Mouse (Mus musculus): ENCODE results near the gene Xkrx. TPM values are rescaled to one million over a fixed set of nuclear protein-coding genes. Genes with fewer than 3 reads are reported as not detected.

The Xkrx gene
- polyA plus RNA-seq, 1 experiment: 0.67 TPM

DNA sequence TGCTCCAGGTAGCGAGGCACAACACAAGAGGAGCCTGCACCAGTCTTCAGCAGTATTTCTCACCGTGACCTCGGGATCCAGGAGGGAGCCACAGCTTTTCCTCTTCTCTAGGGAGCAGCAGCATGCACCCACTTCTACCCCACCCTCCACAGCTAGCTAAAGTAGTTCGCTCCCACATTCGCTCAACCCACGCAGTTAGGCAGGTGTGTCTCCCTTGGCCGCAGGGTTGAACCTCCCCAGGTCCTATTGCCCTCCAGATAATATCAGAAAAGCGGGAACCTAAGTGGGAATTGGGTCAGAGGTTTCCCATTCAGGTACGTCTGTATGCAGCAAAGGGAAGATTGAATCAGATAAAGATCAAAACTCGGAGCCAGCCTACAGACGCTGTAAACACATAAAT, 950 bp upstream of the Xkrx start:
- no peak for DNase-seq
- TF ChIP-seq CTCF (conservative IDR thresholded peaks at IDR 0.05; ENCODE audit: insufficient read depth, insufficient read length, low read depth, low read length) (no peak), POLR2A (IDR thresholded peaks at IDR 0.05; ENCODE audit: low read depth, low read length) (no peak)
- no peaks in the 10 kb centered on the region for H3K27me3 ChIP-seq (replicated peaks; ENCODE audit: control insufficient read depth, insufficient read depth, low read length)
- no peak overlapping the region for H3K27ac ChIP-seq (ENCODE audit: insufficient read depth, low read depth, low read length)
- no peaks in the 10 kb centered on the region for H3K4me1 ChIP-seq (ENCODE audit: control insufficient read depth, insufficient read depth, low read length)
- 6% methylated on average over 11 of the region's 11 CpGs for WGBS
- H3K36me3 ChIP-seq (ENCODE audit: control insufficient read depth, insufficient read depth, low read length): no peaks in the 10 kb centered on the region
- no peak overlapping the region for H3K4me3 ChIP-seq (ENCODE audit: insufficient read depth, low read depth, low read length)

DNA sequence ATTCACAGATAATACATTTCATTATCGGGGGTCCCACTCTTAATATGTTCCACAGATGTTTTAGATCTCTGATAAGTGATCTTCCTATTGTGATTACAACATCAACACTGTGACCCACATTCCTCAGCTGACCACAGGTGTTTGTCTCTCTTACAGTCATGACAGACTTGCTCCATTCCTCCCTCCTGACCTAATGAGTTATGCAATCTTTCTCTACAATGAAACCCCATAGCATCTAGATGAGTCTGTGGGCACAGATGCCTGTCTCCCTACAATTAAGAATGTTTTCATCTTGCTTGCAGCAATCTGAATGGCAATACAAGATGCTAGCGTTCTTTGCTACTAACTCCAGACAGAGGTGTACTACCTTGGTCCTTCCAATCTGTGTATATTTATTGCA, 1.4 kb downstream of the Xkrx start:
- no peaks in the 10 kb centered on the region for H3K27me3 ChIP-seq (replicated peaks; ENCODE audit: control insufficient read depth, insufficient read depth, low read length)
- H3K27ac ChIP-seq (ENCODE audit: insufficient read depth, low read depth, low read length): no peak overlapping the region
- WGBS: 80% methylated on average over 2 of the region's 2 CpGs
- DNase-seq: no peak
- no peak for TF ChIP-seq CTCF (conservative IDR thresholded peaks at IDR 0.05; ENCODE audit: insufficient read depth, insufficient read length, low read depth, low read length)
- no peak for TF ChIP-seq POLR2A (IDR thresholded peaks at IDR 0.05; ENCODE audit: low read depth, low read length)
- H3K36me3 ChIP-seq (ENCODE audit: control insufficient read depth, insufficient read depth, low read length): no peaks in the 10 kb centered on the region
- no peaks in the 10 kb centered on the region for H3K4me1 ChIP-seq (ENCODE audit: control insufficient read depth, insufficient read depth, low read length)
- no peak overlapping the region for H3K4me3 ChIP-seq (ENCODE audit: insufficient read depth, low read depth, low read length)

DNA sequence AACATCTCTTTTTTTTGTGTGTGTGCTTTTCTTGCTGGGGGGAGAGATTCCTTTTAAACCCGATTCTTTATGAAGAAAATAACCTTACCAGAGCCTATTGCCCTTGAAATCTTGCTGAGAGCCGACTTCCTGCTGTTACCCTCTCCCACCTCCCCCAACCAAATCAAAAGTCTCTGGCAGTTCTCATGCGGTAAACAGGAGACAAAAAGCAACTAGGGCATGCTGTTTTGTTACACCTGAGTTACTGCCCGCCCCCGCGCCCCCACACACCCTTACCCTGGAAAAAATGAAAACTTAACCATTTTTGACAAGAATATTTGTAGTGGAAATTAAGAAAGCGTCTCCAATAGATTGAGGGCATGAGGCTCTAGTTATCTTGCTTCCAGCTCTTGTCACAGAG, 3.7 kb downstream of the Xkrx start:
- Histone ChIP-seq H3K27me3 (replicated peaks; ENCODE audit: control insufficient read depth, insufficient read depth, low read length) (no peaks in the 10 kb centered on the region), H3K4me3 (ENCODE audit: insufficient read depth, low read depth, low read length) (no peak overlapping the region), H3K27ac (ENCODE audit: insufficient read depth, low read depth, low read length) (no peak overlapping the region), H3K36me3 (ENCODE audit: control insufficient read depth, insufficient read depth, low read length) (no peaks in the 10 kb centered on the region), H3K4me1 (ENCODE audit: control insufficient read depth, insufficient read depth, low read length) (no peaks in the 10 kb centered on the region)
- TF ChIP-seq POLR2A (IDR thresholded peaks at IDR 0.05; ENCODE audit: low read depth, low read length): no peak
- TF ChIP-seq CTCF (conservative IDR thresholded peaks at IDR 0.05; ENCODE audit: insufficient read depth, insufficient read length, low read depth, low read length): no peak
- no peak for DNase-seq
- WGBS: 42% methylated on average over 7 of the region's 7 CpGs

DNA sequence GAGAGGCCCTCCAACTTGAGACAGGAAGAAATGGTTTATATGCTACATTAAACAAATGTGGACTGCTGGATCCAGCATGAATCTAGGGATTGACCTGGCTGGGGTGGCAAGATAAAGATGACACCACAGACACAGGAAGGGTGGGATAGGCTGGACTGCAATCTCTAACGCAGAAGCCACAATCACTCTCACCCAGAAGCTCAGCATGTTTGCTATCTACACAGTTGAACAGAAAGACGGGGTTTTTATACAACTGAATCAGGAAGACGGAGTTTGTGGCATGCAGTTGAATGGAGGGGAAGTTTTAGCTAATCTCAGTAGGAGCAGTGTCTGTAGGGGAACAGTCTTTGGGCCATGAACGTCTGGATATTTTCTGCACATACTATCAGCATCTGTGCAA, 19.9 kb downstream of the Xkrx start:
- Histone ChIP-seq H3K4me1 (ENCODE audit: control insufficient read depth, insufficient read depth, low read length) (no peaks in the 10 kb centered on the region), H3K4me3 (ENCODE audit: insufficient read depth, low read depth, low read length) (no peak overlapping the region), H3K27ac (ENCODE audit: insufficient read depth, low read depth, low read length) (no peak overlapping the region), H3K36me3 (ENCODE audit: control insufficient read depth, insufficient read depth, low read length) (no peaks in the 10 kb centered on the region), H3K27me3 (replicated peaks; ENCODE audit: control insufficient read depth, insufficient read depth, low read length) (no peaks in the 10 kb centered on the region)
- 87% methylated on average over 4 of the region's 4 CpGs for WGBS
- TF ChIP-seq CTCF (conservative IDR thresholded peaks at IDR 0.05; ENCODE audit: insufficient read depth, insufficient read length, low read depth, low read length) (no peak), POLR2A (IDR thresholded peaks at IDR 0.05; ENCODE audit: low read depth, low read length) (no peak)
- DNase-seq: no peak

DNA sequence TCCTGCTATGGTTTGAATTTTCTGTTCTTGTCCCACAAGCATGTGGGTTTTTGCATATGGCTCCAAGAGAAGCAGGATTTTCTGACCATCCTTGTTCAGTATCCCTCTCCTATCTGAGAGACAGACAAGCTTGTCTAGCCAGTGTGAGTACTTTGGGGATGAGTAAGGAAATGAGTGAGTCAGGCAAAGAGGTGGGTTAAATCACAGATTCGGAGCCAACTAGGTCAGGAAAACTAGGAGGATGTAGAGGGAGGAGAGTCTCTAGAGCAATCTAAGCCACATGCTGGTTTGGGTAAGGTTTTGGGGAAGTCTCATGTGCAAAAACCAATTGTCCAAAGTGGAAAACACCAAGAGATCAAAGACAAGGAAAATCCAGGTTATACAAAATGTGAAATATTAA, 20.3 kb downstream of the Xkrx start:
- no peak for TF ChIP-seq POLR2A (IDR thresholded peaks at IDR 0.05; ENCODE audit: low read depth, low read length)
- TF ChIP-seq CTCF (conservative IDR thresholded peaks at IDR 0.05; ENCODE audit: insufficient read depth, insufficient read length, low read depth, low read length): no peak
- no peaks in the 10 kb centered on the region for H3K27me3 ChIP-seq (replicated peaks; ENCODE audit: control insufficient read depth, insufficient read depth, low read length)
- 70% methylated on average over 1 of the region's 1 CpGs for WGBS
- H3K4me3 ChIP-seq (ENCODE audit: insufficient read depth, low read depth, low read length): no peak overlapping the region
- no peak overlapping the region for H3K27ac ChIP-seq (ENCODE audit: insufficient read depth, low read depth, low read length)
- no peaks in the 10 kb centered on the region for H3K4me1 ChIP-seq (ENCODE audit: control insufficient read depth, insufficient read depth, low read length)
- no peaks in the 10 kb centered on the region for H3K36me3 ChIP-seq (ENCODE audit: control insufficient read depth, insufficient read depth, low read length)
- DNase-seq: no peak

- no peak overlapping the region for H3K4me3 ChIP-seq (ENCODE audit: insufficient read depth, low read depth, low read length)
- TF ChIP-seq CTCF (conservative IDR thresholded peaks at IDR 0.05; ENCODE audit: insufficient read depth, insufficient read length, low read depth, low read length) (no peak), POLR2A (IDR thresholded peaks at IDR 0.05; ENCODE audit: low read depth, low read length) (no peak)
- H3K27me3 ChIP-seq (replicated peaks; ENCODE audit: control insufficient read depth, insufficient read depth, low read length): no peaks in the 10 kb centered on the region
- no peak for DNase-seq
- WGBS: 80% methylated on average over 6 of the region's 6 CpGs
- H3K4me1 ChIP-seq (ENCODE audit: control insufficient read depth, insufficient read depth, low read length): no peaks in the 10 kb centered on the region
- no peak overlapping the region for H3K27ac ChIP-seq (ENCODE audit: insufficient read depth, low read depth, low read length)
- H3K36me3 ChIP-seq (ENCODE audit: control insufficient read depth, insufficient read depth, low read length): no peaks in the 10 kb centered on the region
Measured at GRCm38 (mm10) chrX:134140024-134140423, 21.9 kb downstream of the Xkrx start.

- Histone ChIP-seq H3K27me3 (replicated peaks; ENCODE audit: control insufficient read depth, insufficient read depth, low read length) (no peaks in the 10 kb centered on the region), H3K36me3 (ENCODE audit: control insufficient read depth, insufficient read depth, low read length) (no peaks in the 10 kb centered on the region), H3K4me1 (ENCODE audit: control insufficient read depth, insufficient read depth, low read length) (no peaks in the 10 kb centered on the region), H3K27ac (ENCODE audit: insufficient read depth, low read depth, low read length) (no peak overlapping the region), H3K4me3 (ENCODE audit: insufficient read depth, low read depth, low read length) (no peak overlapping the region)
- no peak for DNase-seq
- no peak for TF ChIP-seq CTCF (conservative IDR thresholded peaks at IDR 0.05; ENCODE audit: insufficient read depth, insufficient read length, low read depth, low read length)
- TF ChIP-seq POLR2A (IDR thresholded peaks at IDR 0.05; ENCODE audit: low read depth, low read length): no peak
- WGBS: 54% methylated on average over 3 of the region's 3 CpGs
Measured at GRCm38 (mm10) chrX:134133821-134134220, 28.1 kb downstream of the Xkrx start.

- 11% methylated on average over 5 of the region's 5 CpGs for WGBS
- no peaks in the 10 kb centered on the region for H3K4me1 ChIP-seq (ENCODE audit: control insufficient read depth, insufficient read depth, low read length)
- H3K36me3 ChIP-seq (ENCODE audit: control insufficient read depth, insufficient read depth, low read length): no peaks in the 10 kb centered on the region
- DNase-seq: peak; percentile 5
- H3K27me3 ChIP-seq (replicated peaks; ENCODE audit: control insufficient read depth, insufficient read depth, low read length): no peaks in the 10 kb centered on the region
- H3K4me3 ChIP-seq (ENCODE audit: insufficient read depth, low read depth, low read length): no peak overlapping the region
- TF ChIP-seq POLR2A (IDR thresholded peaks at IDR 0.05; ENCODE audit: low read depth, low read length): no peak
- TF ChIP-seq CTCF (conservative IDR thresholded peaks at IDR 0.05; ENCODE audit: insufficient read depth, insufficient read length, low read depth, low read length): peak; percentile 41
- H3K27ac ChIP-seq (ENCODE audit: insufficient read depth, low read depth, low read length): no peak overlapping the region
Measured at GRCm38 (mm10) chrX:134132295-134132694, 29.6 kb downstream of the Xkrx start.
